Mouse (Mus musculus) E14TG2a.4 (cell line): ENCODE data around the gene S100a4.

Experiments used
- H3K27me3 ChIP-seq: 2 replicates; pipeline ENCODE4 v1.6.1; 2014; ENCODE audit warnings: low read length, control low read depth; ENCODE audit not compliant: insufficient read depth
- H3K36me3 ChIP-seq: 2 replicates; pipeline ENCODE4 v1.6.1; 2014; ENCODE audit warnings: low read length, control low read depth; ENCODE audit not compliant: insufficient read depth
- H3K4me1 ChIP-seq: replicated peaks from 2 replicates; pipeline ENCODE4 v1.6.1; 2014; ENCODE audit warnings: low read depth, low read length, control low read depth
- H3K4me3 ChIP-seq: replicated peaks from 2 replicates; pipeline ENCODE4 v1.5.1; 2014; ENCODE audit warnings: mild to moderate bottlenecking, low read length
- H3K9me3 ChIP-seq: 2 replicates; pipeline ENCODE4 v1.6.1; 2014; ENCODE audit warnings: low read length, control low read depth
- CTCF ChIP-seq: conservative IDR thresholded peaks from 2 replicates; pipeline ENCODE4 v1.5.1; 2014; ENCODE audit warnings: low read length
- NANOG ChIP-seq: IDR thresholded peaks from 2 replicates; pipeline ENCODE4 v1.6.1; 2014; ENCODE audit warnings: borderline replicate concordance, low read length, mixed read lengths
- POU5F1 ChIP-seq: IDR thresholded peaks from 2 replicates; pipeline ENCODE4 v1.6.1; 2014; ENCODE audit warnings: low read length, borderline replicate concordance

Gene S100a4

GRCm38 (mm10) chr3:90603623-90604022 lies at the start of gene S100a4:
Gene S100a4, plus strand, starts transcription at chr3:90603771.
- Histone ChIP-seq H3K27me3 (peaks cover 34% of the 10 kb centered on the region), H3K4me1 (peaks cover 7% of the 10 kb centered on the region)
- no peak for TF ChIP-seq CTCF
- TF ChIP-seq POU5F1, result no peak
- no peak for TF ChIP-seq NANOG

GRCm38 (mm10) chr3:90555954-90556353 lies 47.6 kb upstream of the S100a4 start:
- H3K27me3 ChIP-seq, result no peaks in the 10 kb centered on the region
- H3K4me3 ChIP-seq, result no peak overlapping the region
- H3K4me1 ChIP-seq, result peaks cover 8% of the 10 kb centered on the region
- no peak for TF ChIP-seq POU5F1
- TF ChIP-seq NANOG, result no peak
- no peak for TF ChIP-seq CTCF
- no peaks in the 10 kb centered on the region for H3K9me3 ChIP-seq
- no peaks in the 10 kb centered on the region for H3K36me3 ChIP-seq

More at GRCm38 (mm10) chr3:90603623-90604022, at the start of gene S100a4:
- Histone ChIP-seq H3K36me3 (no peaks in the 10 kb centered on the region), H3K4me3 (no peak within 1 kb of the TSS), H3K9me3 (peaks cover 17% of the 10 kb centered on the region)

- TF ChIP-seq NANOG (no peak), POU5F1 (no peak), CTCF (no peak)
- peaks cover 8% of the 10 kb centered on the region for H3K4me1 ChIP-seq
- H3K4me3 ChIP-seq, result no peak within 1 kb of the TSS
- 0 out of 2 replicates have a peak, but pooled peaks cover 3% of the 10 kb centered on the region for H3K27me3 ChIP-seq
- H3K36me3 ChIP-seq, result no peaks in the 10 kb centered on the region
- no peaks in the 10 kb centered on the region for H3K9me3 ChIP-seq
These were observed 43.5 kb upstream of the S100a4 start, which contains the start of gene S100a3 for GRCm38 (mm10) chr3:90560008-90560628. Gene S100a3, plus strand, starts transcription at chr3:90560578.

GRCm38 (mm10) chr3:90574691-90575090 lies 28.9 kb upstream of the S100a4 start:
- H3K9me3 ChIP-seq, result no peaks in the 10 kb centered on the region
- H3K4me3 ChIP-seq, result no peak overlapping the region
- TF ChIP-seq POU5F1 (no peak), CTCF (no peak), NANOG (no peak)

GRCm38 (mm10) chr3:90575320-90575719 lies 28.3 kb upstream of the S100a4 start:
- H3K9me3 ChIP-seq, result no peaks in the 10 kb centered on the region
- TF ChIP-seq POU5F1 (no peak), CTCF (no peak), NANOG (no peak)
- no peaks in the 10 kb centered on the region for H3K4me1 ChIP-seq
- H3K27me3 ChIP-seq, result 0 out of 2 replicates have a peak, but pooled peaks cover 1% of the 10 kb centered on the region
- H3K36me3 ChIP-seq, result no peaks in the 10 kb centered on the region
- H3K4me3 ChIP-seq, result no peak overlapping the region

More at GRCm38 (mm10) chr3:90574691-90575090, 28.9 kb upstream of the S100a4 start:
- H3K27me3 ChIP-seq, result 0 out of 2 replicates have a peak, but pooled peaks cover 1% of the 10 kb centered on the region
- H3K4me1 ChIP-seq, result no peaks in the 10 kb centered on the region
- no peaks in the 10 kb centered on the region for H3K36me3 ChIP-seq

GRCm38 (mm10) chr3:90576351-90577001 lies 27.1 kb upstream of the S100a4 start:
- no peaks in the 10 kb centered on the region for H3K36me3 ChIP-seq
- TF ChIP-seq POU5F1, result no peak
- TF ChIP-seq NANOG, result no peak
- no peak for TF ChIP-seq CTCF
- H3K4me3 ChIP-seq, result no peak overlapping the region
- H3K9me3 ChIP-seq, result no peaks in the 10 kb centered on the region
- no peaks in the 10 kb centered on the region for H3K4me1 ChIP-seq
- H3K27me3 ChIP-seq, result 0 out of 2 replicates have a peak, but pooled peaks cover 1% of the 10 kb centered on the region

GRCm38 (mm10) chr3:90579433-90579832 lies 24.1 kb upstream of the S100a4 start:
- no peaks in the 10 kb centered on the region for H3K36me3 ChIP-seq
- peaks cover 10% of the 10 kb centered on the region; the same call in 1 of the 2 replicates for H3K4me1 ChIP-seq
- no peaks in the 10 kb centered on the region for H3K9me3 ChIP-seq

GRCm38 (mm10) chr3:90581141-90581540 lies 22.4 kb upstream of the S100a4 start:
- TF ChIP-seq NANOG (no peak), CTCF (no peak), POU5F1 (no peak)
- no peaks in the 10 kb centered on the region for H3K9me3 ChIP-seq
- no peak overlapping the region for H3K4me3 ChIP-seq
- H3K36me3 ChIP-seq, result no peaks in the 10 kb centered on the region
- H3K27me3 ChIP-seq, result peaks cover 10% of the 10 kb centered on the region; the same call in 1 of the 2 replicates
- H3K4me1 ChIP-seq, result peaks cover 20% of the 10 kb centered on the region

More at GRCm38 (mm10) chr3:90579433-90579832, 24.1 kb upstream of the S100a4 start:
- Histone ChIP-seq H3K27me3 (peaks cover 6% of the 10 kb centered on the region; the same call in 1 of the 2 replicates), H3K4me3 (no peak overlapping the region)
- TF ChIP-seq NANOG (no peak), POU5F1 (no peak), CTCF (no peak)
